8 mouse cellular contexts compared by ENCODE assay signal in genomic region chr6:39415762-39416161, GRCm38 (mm10). TPM values are rescaled to one million over a fixed set of nuclear protein-coding genes. Genes with fewer than 3 reads are reported as not detected.
DNase-seq lines count a peak whose midpoint lies in the region; ATAC-seq and TF ChIP-seq lines count a peak whose summit lies in the region.

No protein-coding gene starts in this region.

- CTCF ChIA-PET in Patski (lab: Charles Lee), result interaction anchor here (1.1 to 3.6 kb wide), 4 partner anchors 12 to 47 kb away, joined by 3 to 19 read pairs (median 6); no protein-coding TSS in a partner anchor

- peaks cover 8% of the 10 kb centered on the region; the same call in 1 of the 2 replicates for H3K4me1 ChIP-seq in kidney, embryonic 16.5 days (ENCODE audit: insufficient read depth, low read length)
- no peaks in the 10 kb centered on the region; the same call in 1 of the 2 replicates for H3K4me1 ChIP-seq in thymus, adult 2 months (replicated peaks; ENCODE audit: control insufficient read depth, insufficient read depth, low read length)

- no peak overlapping the region for H3K4me3 ChIP-seq in kidney, embryonic 16.5 days (ENCODE audit: low read length)
- H3K4me3 ChIP-seq in thymus, adult 2 months (ENCODE audit: control insufficient read depth, insufficient read depth, low read length), result no peak overlapping the region

- in situ Hi-C loops in Patski (cut with MboI; ENCODE audit: low pct_unique_long_range_greater_than_20kb), result loop anchor here (5.0 kb wide), 1 partner anchor 37 kb away; no protein-coding TSS in a partner anchor

- TF ChIP-seq CTCF in Patski (IDR thresholded peaks at IDR 0.05), result peak; percentile 66
- TF ChIP-seq CTCF in thymus, adult 2 months (IDR thresholded peaks at IDR 0.05; ENCODE audit: borderline replicate concordance, control insufficient read depth, extremely low read depth, insufficient read depth, low read length, poor library complexity), result no peak

- H3K27me3 ChIP-seq in kidney, embryonic 16.5 days (ENCODE audit: insufficient read depth, low read length), result peaks cover 8% of the 10 kb centered on the region; the same call in 1 of the 2 replicates
- no peaks in the 10 kb centered on the region for H3K27me3 ChIP-seq in Patski
- no peaks in the 10 kb centered on the region for H3K27me3 ChIP-seq in thymus, adult 2 months (ENCODE audit: control insufficient read depth, insufficient read depth, low read length)

- H3K27ac ChIP-seq in kidney, embryonic 16.5 days (ENCODE audit: low read length), result no peak overlapping the region
- no peak overlapping the region for H3K27ac ChIP-seq in thymus, adult 2 months (ENCODE audit: control insufficient read depth, insufficient read depth, low read length)

- H3K9ac ChIP-seq in kidney, embryonic 16.5 days (replicated peaks; ENCODE audit: low read length), result no peak overlapping the region

- H3K36me3 ChIP-seq in kidney, embryonic 16.5 days (ENCODE audit: insufficient read depth, low read length), result no peaks in the 10 kb centered on the region
- no peaks in the 10 kb centered on the region for H3K36me3 ChIP-seq in thymus, adult 2 months (ENCODE audit: control insufficient read depth, insufficient read depth, low read length)

- no peaks in the 10 kb centered on the region for H3K9me3 ChIP-seq in kidney, embryonic 16.5 days (ENCODE audit: low read length)

- intact Hi-C loops in gastrocnemius, postnatal 36 days (cut with DNase I), result no loop called here
- intact Hi-C loops in left cerebral cortex, postnatal 10 days (cut with DNase I), result loop anchor here (5.0 kb wide), 1 partner anchor 152 kb away; no protein-coding TSS in a partner anchor

- ATAC-seq in kidney, embryonic 16.5 days (ENCODE audit: low FRiP score, low TSS enrichment), result no peak
- no peak for ATAC-seq in Patski

- POLR2A ChIA-PET in Patski (lab: Charles Lee), result interaction anchor here (0.7 kb wide), 1 partner anchor 43 kb away, joined by 4 read pairs; no protein-coding TSS in a partner anchor

- no peak for TF ChIP-seq POLR2A in thymus, adult 2 months (IDR thresholded peaks at IDR 0.05; ENCODE audit: control insufficient read depth, extremely low read depth, insufficient read depth, low read length, poor library complexity)

- 58% methylated on average over 3 of the region's 5 CpGs for WGBS in kidney, embryonic 16.5 days
- 64% methylated on average over 3 of the region's 5 CpGs for WGBS in thymus, adult 2 months

- peak; percentile 72 for DNase-seq in kidney, adult 18-20 months
- DNase-seq in Patski (ENCODE audit: low read depth, low spot score), result no peak
- DNase-seq in cerebellum, postnatal 14 days, result peak; percentile 76 to 89
- DNase-seq in gastrocnemius, postnatal 36 days, result peak; percentile 19 to 52
- peak; percentile 50 to 74 for DNase-seq in left cerebral cortex, postnatal 10 days (ENCODE audit: extremely low spot score in 1 of 2, low spot score in 2 of 2)
- peak; percentile 37 to 73 for DNase-seq in monocyte, adult 2 months (ENCODE audit: low read depth in 1 of 2, low spot score in 2 of 2)
- peak; percentile 80 for DNase-seq in thymus, adult 2 months

- H3K4me2 ChIP-seq in kidney, embryonic 16.5 days (replicated peaks; ENCODE audit: low read depth, low read length), result no peak overlapping the region

RNA-seq across cellular contexts. Expression of gene Mkrn1, which starts 4.5 kb away (rescaled TPM):
- polyA plus RNA-seq in kidney, embryonic 16.5 days (2015; fragmentation: Nextera tagmentation; extraction: Ambion mirVana), result 59.4 and 64.1 TPM in 2 replicates
- 58.7 TPM for polyA plus RNA-seq in Patski (2021)
- 10 to 100 TPM; 15.6 to 18.4 TPM for total RNA-seq in gastrocnemius, postnatal 36 days (2021)
- total RNA-seq in left cerebral cortex, postnatal 10 days (2021), result 100 to 1,000 TPM; 174 to 180 TPM
- polyA plus RNA-seq in thymus, adult 2 months (2012; rRNA removed), result 44.3 and 45.8 TPM in 2 replicates

RNA-seq across cellular contexts. Expression of gene Rab19, which starts 34.8 kb away (rescaled TPM):
- 2.2 and 2.9 TPM in 2 replicates for polyA plus RNA-seq in kidney, embryonic 16.5 days (2015; fragmentation: Nextera tagmentation; extraction: Ambion mirVana)
- polyA plus RNA-seq in Patski (2021), result 0.15 TPM
- total RNA-seq in gastrocnemius, postnatal 36 days (2021), result not detected
- not detected for total RNA-seq in left cerebral cortex, postnatal 10 days (2021)
- polyA plus RNA-seq in thymus, adult 2 months (2012; rRNA removed), result 9.8 and 13.2 TPM in 2 replicates

RNA-seq across cellular contexts. Expression of gene Slc37a3, which starts 38.3 kb away (rescaled TPM):
- polyA plus RNA-seq in kidney, embryonic 16.5 days (2015; fragmentation: Nextera tagmentation; extraction: Ambion mirVana), result 57.7 and 57.8 TPM in 2 replicates
- 71.7 TPM for polyA plus RNA-seq in Patski (2021)
- total RNA-seq in gastrocnemius, postnatal 36 days (2021), result 10 to 100 TPM; 14.2 to 15.1 TPM
- total RNA-seq in left cerebral cortex, postnatal 10 days (2021), result 10 to 100 TPM; 71.4 to 86.2 TPM
- 28.6 and 30.8 TPM in 2 replicates for polyA plus RNA-seq in thymus, adult 2 months (2012; rRNA removed)
